Mouse (Mus musculus) forebrain, embryonic 14.5 days (tissue): ENCODE results near the gene Fga. TPM values are rescaled to one million over a fixed set of nuclear protein-coding genes. Genes with fewer than 3 reads are reported as not detected.

ENCODE experiments used
- ATAC-seq: fragments of 200-750 bp; cut with Nextera tagmentation; 2 replicates; pipeline ENCODE4 v1.8.0; 2017; ENCODE audit warnings: mild to moderate bottlenecking, moderate library complexity
- DNase-seq: peaks from one replicate; pipeline ENCODE4 v3.0.0-alpha.2; 2015; ENCODE audit warnings: low spot score
- H3K27ac ChIP-seq: fragments of 300-500 bp; sonication (generic); 2 replicates; pipeline ENCODE4 v1.5.1; 2014; ENCODE audit warnings: low read depth, mild to moderate bottlenecking, control low read depth, low read length, moderate library complexity
- H3K27me3 ChIP-seq: fragments of 300-500 bp; sonication (generic); replicated peaks from 2 replicates; pipeline ENCODE4 v1.6.1; 2014; ENCODE audit warnings: low read length, control low read depth, mixed read lengths; ENCODE audit not compliant: control insufficient read depth, insufficient read depth
- H3K36me3 ChIP-seq: fragments of 300-500 bp; sonication (generic); 2 replicates; pipeline ENCODE4 v1.6.1; 2014; ENCODE audit warnings: low read length, control low read depth; ENCODE audit not compliant: control insufficient read depth, insufficient read depth
- H3K4me1 ChIP-seq: fragments of 300-500 bp; sonication (generic); 2 replicates; pipeline ENCODE4 v1.6.1; 2014; ENCODE audit warnings: antibody characterized with exemption, low read length, control low read depth; ENCODE audit not compliant: control insufficient read depth, insufficient read depth
- H3K4me2 ChIP-seq: fragments of 300-500 bp; sonication (generic); 2 replicates; pipeline ENCODE4 v1.6.1; 2014; ENCODE audit warnings: mild to moderate bottlenecking, control low read depth, low read length
- H3K4me3 ChIP-seq: fragments of 300-500 bp; sonication (generic); 2 replicates; pipeline ENCODE4 v1.5.1; 2014; ENCODE audit warnings: low read depth, low read length, control low read depth
- H3K9ac ChIP-seq: fragments of 300-500 bp; sonication (generic); 2 replicates; pipeline ENCODE4 v1.6.1; 2014; ENCODE audit warnings: mild to moderate bottlenecking, low read length, control low read depth, moderate library complexity
- H3K9me3 ChIP-seq: fragments of 300-500 bp; sonication (generic); replicated peaks from 2 replicates; pipeline ENCODE4 v1.6.1; 2016; ENCODE audit warnings: low read length, control low read depth, mixed read lengths; ENCODE audit not compliant: control insufficient read depth
- WGBS: fragments of 180-500 bp; shearing (Covaris S2); extraction: QIAGEN DNeasy Blood & Tissue Kit; methylation state at CpG from one replicate; pipeline ENCODE4 v1.1.7; 2014; 5-methylcytosine and 5-hydroxymethylcytosine counted together
- polyA plus RNA-seq: library from polyadenylated mRNA; unstranded; fragments of >200 nt; fragmentation: Nextera tagmentation; extraction: Ambion mirVana; gene quantifications from 2 replicates; pipeline ENCODE4 v1.2.1, GENCODE M21; 2014

Gene Fga
- polyA plus RNA-seq, 1 experiment from 2014 or later, result not detected

DNA sequence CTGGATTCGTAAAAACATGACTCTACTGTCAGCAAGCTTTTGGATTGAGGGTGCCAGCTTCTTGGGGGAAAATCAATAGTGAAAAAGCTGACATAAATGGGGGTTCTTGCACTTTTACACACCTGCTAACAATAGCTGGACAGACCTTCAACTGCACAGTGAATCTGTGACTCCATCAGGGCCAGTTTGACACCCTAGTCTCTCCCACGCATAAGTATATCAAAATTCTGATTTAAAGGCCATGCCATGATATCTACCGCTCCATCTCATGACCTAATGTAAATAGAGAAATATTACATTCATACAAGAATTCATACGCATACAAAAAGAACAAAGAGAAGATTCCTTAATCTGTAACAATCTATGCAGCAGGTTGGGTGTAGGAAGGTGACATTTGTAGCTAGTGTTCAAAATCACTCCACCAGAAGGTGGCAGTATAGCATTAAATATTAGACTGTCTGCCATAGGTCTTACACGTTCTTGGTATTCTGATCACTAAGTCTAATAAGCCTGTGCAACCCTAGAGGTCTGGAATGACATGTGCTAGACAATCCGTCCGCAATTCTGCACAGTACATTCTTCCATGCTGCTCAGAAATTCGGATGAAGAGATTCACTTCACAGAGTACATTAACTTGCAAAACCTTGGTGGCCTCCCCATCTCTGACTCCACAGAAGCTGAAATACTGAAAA is 27.0 kb upstream of the Fga start:
- Histone ChIP-seq H3K4me1 (peaks cover 7% of the 10 kb centered on the region; the same call in 1 of the 2 replicates), H3K4me2 (no peak overlapping the region), H3K9me3 (no peaks in the 10 kb centered on the region), H3K4me3 (no peak overlapping the region), H3K27ac (no peak overlapping the region), H3K9ac (no peak overlapping the region), H3K27me3 (no peaks in the 10 kb centered on the region; the same call in 1 of the 2 replicates), H3K36me3 (no peaks in the 10 kb centered on the region)
- 29% methylated on average over 8 of the region's 8 CpGs for WGBS
- DNase-seq (peak; percentile 94), ATAC-seq (peak; percentile 91)

DNA sequence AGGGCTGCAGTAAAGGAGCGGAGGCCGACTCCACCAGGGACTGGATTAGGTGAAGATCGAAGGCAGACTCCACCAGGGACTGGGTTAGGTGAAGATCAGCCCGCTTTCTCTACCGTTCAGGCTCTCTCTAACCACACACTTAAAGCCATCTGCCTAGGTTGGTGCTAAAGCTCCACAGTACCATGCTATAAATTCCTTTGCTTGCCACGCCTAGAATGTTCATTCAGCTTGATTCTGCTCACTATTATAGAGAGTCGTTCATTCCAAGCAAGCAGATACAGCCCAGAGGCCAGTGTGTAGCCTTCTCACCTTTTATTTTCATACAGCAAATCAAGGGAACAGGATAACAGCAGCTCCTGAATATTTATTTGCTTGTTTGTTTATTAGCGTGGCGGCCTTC is 25.9 kb upstream of the Fga start:
- Histone ChIP-seq H3K4me3 (no peak overlapping the region), H3K4me1 (peaks cover 6% of the 10 kb centered on the region; the same call in 1 of the 2 replicates), H3K9me3 (no peaks in the 10 kb centered on the region), H3K27me3 (no peaks in the 10 kb centered on the region; the same call in 1 of the 2 replicates), H3K4me2 (no peak overlapping the region), H3K27ac (no peak overlapping the region), H3K9ac (no peak overlapping the region), H3K36me3 (no peaks in the 10 kb centered on the region)
- ATAC-seq, result no peak
- WGBS, result 87% methylated on average over 9 of the region's 9 CpGs
- no peak for DNase-seq

- H3K27ac ChIP-seq, result no peak overlapping the region
- H3K4me1 ChIP-seq, result no peaks in the 10 kb centered on the region
- 3% methylated on average over 2 of the region's 2 CpGs for WGBS
- H3K9me3 ChIP-seq, result no peaks in the 10 kb centered on the region
- no peak overlapping the region for H3K4me3 ChIP-seq
- H3K9ac ChIP-seq, result no peak overlapping the region
- H3K36me3 ChIP-seq, result no peaks in the 10 kb centered on the region
- H3K27me3 ChIP-seq, result no peaks in the 10 kb centered on the region
- ATAC-seq, result 0 out of 2 replicates have a peak, but pooled peaks have one; percentile 21
- peak; percentile 60 for DNase-seq
- no peak overlapping the region for H3K4me2 ChIP-seq
Observed at GRCm38 (mm10) chr3:83002191-83002590, 23.7 kb upstream of the Fga start.

DNA sequence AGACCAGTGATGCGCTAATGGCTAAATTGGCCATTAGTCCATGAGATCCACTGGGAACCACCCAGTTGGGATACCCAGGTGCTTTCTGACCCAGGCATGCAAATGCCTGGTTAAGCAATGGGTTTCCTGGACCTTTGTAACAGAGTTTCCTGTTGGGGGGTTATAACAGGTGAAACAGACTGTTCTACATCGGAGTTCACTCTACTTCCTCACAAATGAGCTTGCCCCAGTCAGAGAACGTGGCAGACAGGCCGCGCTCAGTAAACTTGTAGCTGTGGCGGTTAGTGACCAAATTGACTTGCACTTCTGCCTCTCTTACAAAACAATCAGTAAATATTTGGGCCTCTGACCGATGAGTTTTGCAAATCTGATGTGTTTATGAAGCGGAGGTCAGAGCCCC is 22.8 kb upstream of the Fga start:
- Histone ChIP-seq H3K27ac (no peak overlapping the region), H3K9ac (no peak overlapping the region), H3K4me3 (no peak overlapping the region), H3K27me3 (no peaks in the 10 kb centered on the region), H3K4me1 (no peaks in the 10 kb centered on the region), H3K4me2 (no peak overlapping the region), H3K9me3 (no peaks in the 10 kb centered on the region), H3K36me3 (no peaks in the 10 kb centered on the region)
- no peak for DNase-seq
- no peak for ATAC-seq
- WGBS, result 94% methylated on average over 8 of the region's 8 CpGs

GRCm38 (mm10) chr3:83004801-83005200 is 21.1 kb upstream of the Fga start:
- Histone ChIP-seq H3K9ac (no peak overlapping the region), H3K9me3 (no peaks in the 10 kb centered on the region), H3K4me1 (no peaks in the 10 kb centered on the region), H3K27me3 (no peaks in the 10 kb centered on the region), H3K4me3 (no peak overlapping the region), H3K27ac (no peak overlapping the region), H3K36me3 (no peaks in the 10 kb centered on the region), H3K4me2 (no peak overlapping the region)
- DNase-seq (no peak), ATAC-seq (no peak)
- 94% methylated on average over 7 of the region's 7 CpGs for WGBS

DNA sequence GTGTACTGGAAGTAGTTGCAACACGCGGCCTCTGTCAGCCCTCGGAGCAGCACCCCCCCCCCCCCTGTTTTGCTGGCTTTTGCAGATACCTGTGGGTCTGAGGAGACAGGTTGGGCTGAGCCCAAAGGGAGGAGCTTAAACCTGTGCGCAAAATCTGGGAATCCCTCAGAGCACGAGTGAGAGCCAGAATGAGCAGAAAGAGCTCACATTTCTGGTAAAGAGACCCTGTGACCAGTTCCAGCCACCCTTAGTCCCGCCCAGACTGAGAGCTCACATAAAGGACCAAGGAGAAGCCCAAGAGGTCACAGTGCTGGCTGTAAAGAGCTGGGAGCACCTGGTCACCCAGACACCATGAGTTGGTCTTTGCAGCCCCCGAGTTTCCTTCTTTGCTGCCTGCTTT is 18.3 kb upstream of the Fga start, which contains the start of gene Fgg:
Gene Fgg (plus strand): TSS at position 168 of the 400 bp plus-strand sequence.
- no peaks in the 10 kb centered on the region for H3K36me3 ChIP-seq
- no peak within 1 kb of the TSS for H3K27ac ChIP-seq
- no peak for DNase-seq
- 51% methylated on average over 7 of the region's 7 CpGs for WGBS
- no peak within 1 kb of the TSS for H3K4me3 ChIP-seq
- H3K4me2 ChIP-seq, result no peak within 1 kb of the TSS
- H3K9ac ChIP-seq, result no peak within 1 kb of the TSS
- no peaks in the 10 kb centered on the region for H3K9me3 ChIP-seq
- H3K4me1 ChIP-seq, result no peaks in the 10 kb centered on the region
- no peak for ATAC-seq
- no peaks in the 10 kb centered on the region for H3K27me3 ChIP-seq

DNA sequence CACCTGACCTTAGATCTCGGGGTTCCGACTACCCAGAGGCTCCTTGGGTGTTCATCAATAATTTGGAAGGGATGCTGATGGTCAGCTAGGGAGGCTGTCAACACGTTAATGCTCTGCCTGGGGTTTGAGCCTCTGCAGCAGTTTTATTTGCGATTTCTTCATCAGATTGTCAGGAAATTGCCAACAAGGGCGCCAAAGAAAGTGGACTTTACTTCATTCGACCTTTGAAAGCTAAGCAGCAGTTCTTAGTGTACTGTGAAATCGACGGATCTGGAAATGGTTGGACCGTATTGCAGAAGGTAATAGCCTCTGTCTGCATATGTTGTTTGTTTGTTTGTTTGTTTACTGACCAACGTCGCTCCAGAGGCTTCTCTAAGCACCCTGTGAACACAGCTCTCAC is 15.6 kb upstream of the Fga start:
- no peaks in the 10 kb centered on the region for H3K9me3 ChIP-seq
- no peak for ATAC-seq
- no peaks in the 10 kb centered on the region for H3K4me1 ChIP-seq
- WGBS, result 82% methylated on average over 11 of the region's 11 CpGs
- H3K9ac ChIP-seq, result no peak overlapping the region
- H3K4me2 ChIP-seq, result no peak overlapping the region
- no peak overlapping the region for H3K27ac ChIP-seq
- no peaks in the 10 kb centered on the region for H3K27me3 ChIP-seq
- H3K36me3 ChIP-seq, result no peaks in the 10 kb centered on the region
- DNase-seq, result no peak
- no peak overlapping the region for H3K4me3 ChIP-seq

GRCm38 (mm10) chr3:83011136-83011535 is 14.7 kb upstream of the Fga start:
- no peak for ATAC-seq
- no peaks in the 10 kb centered on the region for H3K4me1 ChIP-seq
- 89% methylated on average over 4 of the region's 4 CpGs for WGBS

DNA sequence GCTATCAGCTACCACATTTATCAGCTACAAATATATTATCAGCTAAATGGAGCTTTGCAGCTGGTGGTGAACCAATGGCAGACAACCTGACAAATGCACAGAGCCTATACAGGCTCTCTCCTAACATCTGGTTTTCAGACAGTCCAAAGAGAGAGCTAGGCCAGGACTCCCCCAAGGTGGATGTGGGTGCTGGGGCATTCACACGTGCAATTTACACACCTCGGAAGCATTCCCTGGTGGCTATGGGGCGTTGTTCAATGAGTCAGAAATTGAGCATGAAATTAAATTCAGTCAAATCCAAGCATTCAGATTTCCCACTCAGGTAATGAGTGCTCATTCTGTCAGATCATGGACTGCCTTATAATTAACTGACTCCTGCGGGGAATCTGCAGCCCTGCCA is 14.3 kb upstream of the Fga start:
- no peaks in the 10 kb centered on the region for H3K36me3 ChIP-seq
- H3K27me3 ChIP-seq, result no peaks in the 10 kb centered on the region
- ATAC-seq (no peak), DNase-seq (no peak)
- H3K4me1 ChIP-seq, result no peaks in the 10 kb centered on the region
- no peak overlapping the region for H3K9ac ChIP-seq
- H3K4me3 ChIP-seq, result no peak overlapping the region
- no peak overlapping the region for H3K27ac ChIP-seq
- H3K4me2 ChIP-seq, result no peak overlapping the region
- no peaks in the 10 kb centered on the region for H3K9me3 ChIP-seq
- 75% methylated on average over 4 of the region's 4 CpGs for WGBS

More at GRCm38 (mm10) chr3:83011136-83011535, 14.7 kb upstream of the Fga start:
- Histone ChIP-seq H3K27me3 (no peaks in the 10 kb centered on the region), H3K4me2 (no peak overlapping the region), H3K4me3 (no peak overlapping the region), H3K9ac (no peak overlapping the region), H3K9me3 (no peaks in the 10 kb centered on the region), H3K27ac (no peak overlapping the region), H3K36me3 (no peaks in the 10 kb centered on the region)
- no peak for DNase-seq
